Comparison of ENCODE assay signal across 9 mouse cellular contexts in genomic region chr6:37552760-37553159, GRCm38 (mm10). TPM values are rescaled to one million over a fixed set of nuclear protein-coding genes. Genes with fewer than 3 reads are reported as not detected.
DNase-seq lines count a peak whose midpoint lies in the region; ATAC-seq and TF ChIP-seq lines count a peak whose summit lies in the region.
"Had no signal": no experiment of that assay in that cellular context is flagged by ENCODE, and none has a peak within 500 bp of the region (broad histone marks: within the 10 kb centered on the region; RNA-seq: fewer than 3 reads in every experiment).

No protein-coding gene starts in this region.

- 74% methylated on average over 2 of the region's 2 CpGs for WGBS in lung, postnatal 0 days

- H3K4me3 ChIP-seq in lung, postnatal 0 days (ENCODE audit: low read depth, low read length) = no peak overlapping the region
- no peak overlapping the region for H3K4me3 ChIP-seq in cortical plate, adult 2 months (ENCODE audit: insufficient read depth, low read length)

- no peak for ATAC-seq in lung, postnatal 0 days

- no peaks in the 10 kb centered on the region for H3K36me3 ChIP-seq in lung, postnatal 0 days (ENCODE audit: insufficient read depth, low read length)

- TF ChIP-seq CTCF in lung, postnatal 0 days (IDR thresholded peaks at IDR 0.05) = peak; percentile 56
- 0 out of 2 replicates have a peak, but pooled peaks have one; percentile 15 for TF ChIP-seq CTCF in cortical plate, adult 2 months (IDR thresholded peaks at IDR 0.05; ENCODE audit: extremely low read depth, insufficient read depth, low read length)

- H3K4me1 ChIP-seq in lung, postnatal 0 days (ENCODE audit: insufficient read depth, low read depth, low read length) = no peaks in the 10 kb centered on the region
- no peaks in the 10 kb centered on the region for H3K4me1 ChIP-seq in cortical plate, adult 2 months (ENCODE audit: control insufficient read depth, insufficient read depth, low read length)

- no peak for TF ChIP-seq EP300 in lung, postnatal 0 days (IDR thresholded peaks at IDR 0.05)

- no peak overlapping the region for H3K4me2 ChIP-seq in lung, postnatal 0 days (replicated peaks; ENCODE audit: low read depth, low read length)

- no peak overlapping the region for H3K9ac ChIP-seq in lung, postnatal 0 days (replicated peaks; ENCODE audit: low read depth)

- DNase-seq in cerebellum, postnatal 10 days = peak; percentile 51 to 67
- no peak for DNase-seq in cerebellum, postnatal 36 days
- no peak for DNase-seq in lung, postnatal 0 days (ENCODE audit: low spot score)
- DNase-seq in lung, adult 18-20 months = no peak
- peak; percentile 22 for DNase-seq in retina, embryonic 14.5 days (ENCODE audit: low spot score)
- no peak for DNase-seq in frontal cortex, postnatal 14 days (ENCODE audit: low spot score in 2 of 2)
- no peak for DNase-seq in gastrocnemius, postnatal 25 days

- H3K27ac ChIP-seq in lung, postnatal 0 days (ENCODE audit: low read length) = no peak overlapping the region
- H3K27ac ChIP-seq in cortical plate, adult 2 months (ENCODE audit: insufficient read depth, low read length) = no peak overlapping the region
- H3K27ac ChIP-seq: macrophage had no signal

- no peaks in the 10 kb centered on the region for H3K27me3 ChIP-seq in lung, postnatal 0 days (replicated peaks; ENCODE audit: insufficient read depth, low read length)

- no peak for TF ChIP-seq POLR2A in cortical plate, adult 2 months (IDR thresholded peaks at IDR 0.05; ENCODE audit: extremely low read depth, insufficient read depth, low read length)

- no peaks in the 10 kb centered on the region for H3K9me3 ChIP-seq in lung, postnatal 0 days (ENCODE audit: low read length)

RNA-seq across cellular contexts. Expression of gene Akr1d1, which starts 22.8 kb away (rescaled TPM):
- not detected in 2 replicates for polyA plus RNA-seq in lung, postnatal 0 days (2015; fragmentation: Nextera tagmentation; extraction: Ambion mirVana)
- polyA plus RNA-seq in cortical plate, adult 2 months (2012; rRNA removed) = not detected in 2 replicates
- not detected for total RNA-seq in gastrocnemius, postnatal 25 days (2021)
- polyA plus RNA-seq: macrophage had no signal

Comparison
In these comparisons a context has a peak if more than half of its experiments do, and no peak if none do; other contexts are left out.
1. DNase-seq: peak in cerebellum, postnatal 10 days (2 of 2) and retina, embryonic 14.5 days (single experiment); none in cerebellum, postnatal 36 days (0 of 2), lung, postnatal 0 days (single experiment), lung, adult 18-20 months (0 of 2), frontal cortex, postnatal 14 days (0 of 2) and gastrocnemius, postnatal 25 days (single experiment).